Mouse (Mus musculus) cerebellum, adult 18-20 months (tissue): ENCODE data around the gene Prss8.
"Not testable (repeated sequence)": the region's sequence is repeated elsewhere in the genome, so short reads cannot be mapped to it uniquely, and the experiment has no call there.

Source experiments
- DNase-seq, 2 experiments: peaks; one replicate each; pipeline ENCODE4 v3.0.0; 2021

Prss8 gene

GRCm38 (mm10) chr7:127927726-127928125 is 2.2 kb downstream of the Prss8 start:
- peak in 1 of 2 experiments; percentile 1 for DNase-seq

DNA sequence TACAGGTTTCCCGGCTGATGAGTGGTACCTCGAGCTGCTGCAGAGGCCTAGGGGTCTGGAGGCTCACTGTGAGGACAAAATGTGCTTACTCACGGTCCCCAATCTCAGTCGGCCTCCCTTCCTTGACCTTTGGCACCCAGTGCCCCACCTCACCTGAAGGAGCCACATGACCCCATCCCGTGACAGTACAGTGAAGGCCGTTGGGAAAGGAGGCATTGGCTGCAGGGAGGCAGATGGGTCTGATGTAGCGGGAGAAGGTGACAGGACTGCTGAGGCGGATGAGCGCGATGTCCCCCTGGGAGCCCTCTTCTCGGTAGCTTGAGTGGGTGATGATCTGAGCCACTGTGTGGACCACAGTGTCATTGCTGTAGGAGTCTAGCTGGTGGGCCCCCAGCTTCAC is 3.1 kb downstream of the Prss8 start:
- DNase-seq: no peak

GRCm38 (mm10) chr7:127926066-127926465 is 3.8 kb downstream of the Prss8 start:
- DNase-seq: no peak

DNA sequence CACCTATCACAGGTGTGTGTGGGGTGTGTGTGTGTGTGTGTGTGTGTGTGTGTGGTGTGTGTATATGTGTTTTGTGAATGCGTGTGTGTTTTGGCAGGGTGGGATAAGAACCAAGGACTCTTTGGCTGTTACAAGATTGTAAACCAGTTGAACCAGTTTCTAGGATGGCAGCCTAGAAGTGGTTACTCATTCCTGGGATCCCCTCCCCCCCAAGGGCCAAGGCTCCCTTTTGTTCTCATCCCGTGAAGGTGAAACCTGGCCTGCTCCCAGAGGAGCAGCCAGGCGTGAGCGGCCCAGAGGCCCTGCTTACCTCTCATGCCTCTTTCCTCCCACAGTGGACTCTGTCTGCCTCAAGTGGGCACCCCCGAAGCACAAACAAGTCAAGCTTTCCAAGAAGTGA is 4.7 kb downstream of the Prss8 start:
- no peak for DNase-seq

- DNase-seq: no peak
These were observed 6.2 kb downstream of the Prss8 start for GRCm38 (mm10) chr7:127923714-127924113.

DNA sequence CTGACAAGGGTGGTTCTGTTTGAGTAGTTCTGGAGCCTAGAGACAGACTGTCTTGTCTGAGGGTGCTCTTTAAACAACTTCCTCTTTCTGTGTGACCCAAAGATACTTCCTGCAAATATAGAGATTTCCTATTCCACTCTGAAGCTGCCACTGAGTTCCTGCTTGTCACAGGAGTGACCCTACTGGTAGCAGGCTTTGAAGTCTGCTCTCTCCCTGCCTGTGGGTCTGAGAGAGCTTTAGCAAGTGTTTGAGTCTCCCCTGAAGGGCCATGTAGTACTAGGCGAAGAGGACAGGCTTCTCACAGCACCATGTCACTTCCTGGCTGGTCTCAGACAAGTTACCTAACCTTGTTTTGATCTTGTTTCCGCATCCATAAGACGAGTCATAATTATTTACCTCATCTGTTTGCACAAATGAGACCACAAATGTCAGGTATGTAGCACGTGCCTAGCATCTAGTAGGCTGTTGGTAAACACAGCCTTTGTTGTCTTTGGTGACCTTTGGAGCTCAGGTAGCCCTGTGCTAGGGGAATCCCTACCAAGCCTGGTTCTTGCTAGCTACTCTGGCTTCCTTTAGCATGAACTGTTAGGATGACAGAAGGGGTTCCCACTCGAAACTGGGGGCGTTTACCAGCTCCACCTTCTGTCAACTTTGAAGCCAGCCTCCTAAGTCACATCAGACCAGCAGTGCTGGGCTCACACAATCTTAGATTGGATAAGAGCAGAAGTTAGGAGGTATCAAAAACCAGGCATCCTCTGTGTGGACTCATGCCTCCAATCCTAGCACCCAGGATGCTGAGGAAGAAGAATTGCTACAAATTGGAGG is 7.2 kb downstream of the Prss8 start:
- no peak for DNase-seq

DNA sequence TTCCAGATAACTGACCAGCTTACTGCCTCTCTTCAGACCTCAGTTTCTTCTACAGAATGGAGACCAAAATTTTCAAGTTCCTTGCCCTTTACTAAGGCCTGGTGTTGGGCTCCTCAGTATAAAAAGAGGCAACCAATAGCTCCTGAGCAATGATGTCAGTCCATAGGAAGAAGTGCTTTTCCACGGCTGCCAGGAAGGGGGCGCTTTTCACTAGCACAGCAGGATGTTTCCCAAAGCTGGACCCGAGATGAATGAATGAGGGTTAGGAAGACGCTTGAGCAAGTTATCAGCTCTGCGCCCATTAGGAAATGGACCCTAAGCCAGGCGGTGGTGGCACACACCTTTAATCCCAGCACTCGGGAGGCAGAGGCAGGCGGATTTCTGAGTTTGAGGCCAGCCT is 8.4 kb downstream of the Prss8 start:
- no peak for DNase-seq

DNA sequence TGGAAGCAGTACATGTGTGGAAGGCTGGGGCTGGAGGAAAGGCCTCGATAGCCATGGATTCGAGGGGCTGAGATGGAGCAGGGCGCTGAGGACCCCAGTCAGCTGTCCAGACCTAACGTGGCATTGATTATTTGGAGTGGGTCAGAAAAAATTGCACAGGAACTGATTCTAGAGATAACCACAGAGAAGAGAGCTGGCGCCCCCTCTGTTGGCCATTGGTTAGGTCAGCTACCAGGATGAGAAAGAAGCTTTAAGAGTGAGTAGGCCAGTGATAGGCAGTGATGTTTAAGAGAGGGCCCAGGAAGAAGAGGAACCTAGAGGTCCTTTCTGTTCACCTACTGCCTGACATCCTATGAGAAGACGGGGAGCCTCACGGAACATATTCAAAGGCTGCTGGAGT is 10.6 kb downstream of the Prss8 start:
- DNase-seq: no peak

- DNase-seq: peak; percentile 42 to 51
These were observed 11.7 kb downstream of the Prss8 start for GRCm38 (mm10) chr7:127918203-127918602.

- no peak for DNase-seq
These were observed 14.6 kb downstream of the Prss8 start for GRCm38 (mm10) chr7:127915293-127915692.

DNA sequence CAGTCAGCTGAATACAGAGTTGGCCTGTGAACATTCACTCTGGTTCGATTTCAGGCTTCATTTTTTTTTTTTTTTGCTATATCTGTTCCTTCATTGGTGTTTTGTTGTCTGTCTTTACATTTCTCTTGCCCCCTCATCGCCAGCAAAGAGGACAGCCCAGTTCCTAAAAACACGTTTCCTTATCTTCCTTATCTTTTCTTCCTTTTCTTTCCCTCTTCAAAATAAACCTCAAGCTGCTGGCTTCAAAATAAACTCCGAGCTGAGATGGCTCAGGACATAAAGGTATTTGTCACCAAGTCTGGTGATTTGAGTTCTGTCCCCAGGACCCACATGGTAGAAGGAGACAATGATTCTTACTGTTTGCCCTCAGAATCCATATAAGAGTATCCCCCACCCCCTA is 17.0 kb downstream of the Prss8 start:
- no peak for DNase-seq

- DNase-seq: peak; percentile 86 to 92
These were observed 17.6 kb downstream of the Prss8 start, which contains the start of gene Kat8 for GRCm38 (mm10) chr7:127912190-127912871. Gene Kat8, plus strand, starts transcription at chr7:127912516.

- no peak for DNase-seq
These were observed 21.2 kb downstream of the Prss8 start for GRCm38 (mm10) chr7:127908656-127909055.

DNA sequence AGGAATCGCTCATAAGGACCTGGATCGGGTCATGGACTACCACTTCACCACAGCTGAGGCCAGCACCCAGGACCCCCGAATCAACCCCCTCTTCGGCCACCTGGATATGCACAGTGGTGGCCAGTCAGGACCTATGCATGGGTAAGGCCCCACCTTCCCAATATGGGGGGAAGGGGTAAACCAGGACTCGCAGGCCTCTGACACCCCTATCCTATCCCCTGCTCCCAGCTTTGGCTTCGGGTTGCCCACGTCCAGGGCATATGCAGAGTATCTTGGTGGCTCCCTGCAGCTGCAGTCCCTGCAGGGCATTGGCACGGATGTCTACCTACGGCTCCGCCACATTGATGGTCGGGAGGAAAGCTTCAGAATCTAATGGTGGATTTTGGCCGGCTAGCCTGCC is 22.0 kb downstream of the Prss8 start:
- no peak for DNase-seq

GRCm38 (mm10) chr7:127903971-127904796 is 25.7 kb downstream of the Prss8 start, which contains the start of gene Bckdk:
Gene Bckdk, plus strand, starts transcription at chr7:127904082.
- DNase-seq: peak; percentile 79 to 86

GRCm38 (mm10) chr7:127901772-127902171 is 28.1 kb downstream of the Prss8 start:
- DNase-seq: no peak

DNA sequence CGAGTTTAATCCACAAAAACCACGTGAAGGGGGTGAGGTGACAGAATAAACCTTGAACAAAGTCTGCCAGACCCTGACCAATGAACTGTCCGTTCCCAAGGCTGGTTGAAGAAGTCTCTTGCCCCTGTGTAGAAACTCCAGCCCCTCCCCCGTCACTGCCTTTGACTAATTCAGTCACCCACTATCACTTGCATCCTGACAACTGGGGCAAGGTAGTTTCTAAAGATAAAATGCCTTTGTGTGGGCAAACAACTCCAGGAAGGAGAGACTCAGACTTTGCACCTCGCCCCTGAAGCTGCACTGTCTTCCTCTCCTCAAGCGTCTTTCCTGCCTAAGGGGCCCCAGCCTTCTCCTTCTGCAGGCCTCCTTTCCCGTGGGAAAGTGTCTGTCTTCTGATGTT is 29.9 kb downstream of the Prss8 start:
- DNase-seq: no peak

- DNase-seq: no peak
These were observed 31.5 kb downstream of the Prss8 start for GRCm38 (mm10) chr7:127898179-127898956.

DNA sequence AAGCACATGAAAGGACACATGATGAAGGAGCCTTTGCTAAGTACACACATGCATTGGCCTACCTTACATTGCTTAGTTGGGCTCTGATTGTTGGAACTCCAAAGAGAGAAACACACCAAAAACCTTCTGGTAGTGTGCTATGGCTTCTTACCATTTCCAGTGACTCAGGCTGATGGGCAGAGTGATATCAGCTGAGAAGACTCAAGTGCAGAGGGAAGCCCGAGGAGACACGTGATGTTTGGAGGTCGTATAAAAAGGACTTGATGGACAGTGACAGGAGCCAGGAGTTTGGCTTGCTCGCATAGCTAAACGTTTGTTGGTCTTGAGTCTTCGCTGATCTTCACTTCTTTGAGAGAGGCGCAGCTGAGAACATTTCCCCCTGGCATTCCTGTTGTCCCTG is 32.4 kb downstream of the Prss8 start:
- no peak for DNase-seq

DNA sequence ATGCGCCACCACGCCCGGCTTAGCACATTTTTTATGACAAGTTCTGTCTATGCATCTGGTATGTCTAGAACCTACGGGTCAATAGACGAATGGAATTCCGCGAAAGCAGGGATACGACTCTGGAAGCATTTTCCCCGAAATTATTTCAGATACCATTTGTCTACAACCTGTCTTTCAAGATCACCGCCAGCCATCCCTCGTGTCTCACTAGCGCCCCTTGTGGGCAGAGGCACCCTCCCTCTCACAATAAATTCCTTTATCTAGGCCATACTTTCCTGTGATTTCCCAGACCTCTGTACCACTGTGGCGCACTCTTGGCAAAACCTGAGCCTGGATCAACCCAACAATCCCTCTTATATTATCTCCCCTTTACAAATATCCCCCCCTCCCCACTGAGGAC is 33.5 kb downstream of the Prss8 start:
- DNase-seq: peak; percentile 74 to 76

- DNase-seq: not testable (repeated sequence)
These were observed 34.0 kb downstream of the Prss8 start for GRCm38 (mm10) chr7:127895891-127896290.

GRCm38 (mm10) chr7:127895442-127895841 is 34.5 kb downstream of the Prss8 start, which contains the start of the genes Gm21974 and Vkorc1:
Gene Gm21974, minus strand, starts transcription at chr7:127895454.
Gene Vkorc1, minus strand, starts transcription at chr7:127895617.
- peak; percentile 96 to 97 for DNase-seq
